Mouse (Mus musculus) ES-E14 (cell line): ENCODE measurements around the gene Lpcat3. TPM values are rescaled to one million over a fixed set of nuclear protein-coding genes. Genes with fewer than 3 reads are reported as not detected.

Source experiments
- DNase-seq: peaks from one replicate; pipeline ENCODE4 v3.0.0-alpha.2; 2013; ENCODE audit warnings: low read depth, low spot score
- H3K27ac ChIP-seq: 2 replicates; pipeline ENCODE4 v1.5.1; 2012; ENCODE audit warnings: low read depth, mild to moderate bottlenecking, low read length, moderate library complexity, mixed read lengths; ENCODE audit not compliant: poor library complexity, insufficient read depth, severe bottlenecking
- H3K36me3 ChIP-seq: 2 replicates; pipeline ENCODE4 v1.6.1; 2012; ENCODE audit warnings: mild to moderate bottlenecking, low read length, moderate library complexity, mixed read lengths; ENCODE audit not compliant: control insufficient read depth, poor library complexity, insufficient read depth, severe bottlenecking
- H3K4me1 ChIP-seq, 2 experiments: fragments of 150-350 bp in 1 of 2; sonication (generic) in 1 of 2; 2 replicates each; pipeline ENCODE4 v1.6.1; 2012; ENCODE audit warnings: low read length in 2 of 2, mild to moderate bottlenecking in 1 of 2, mixed read lengths in 1 of 2; ENCODE audit not compliant: control insufficient read depth in 2 of 2, insufficient read depth in 2 of 2, poor library complexity in 1 of 2
- H3K4me3 ChIP-seq, 2 experiments: fragments of 150-350 bp in 1 of 2; sonication (generic) in 1 of 2; 2 replicates each; pipeline ENCODE4 v1.5.1; 2012; ENCODE audit warnings: low read length in 2 of 2, low read depth in 1 of 2, mild to moderate bottlenecking in 1 of 2, mixed read lengths in 1 of 2; ENCODE audit not compliant: insufficient read depth in 1 of 2, poor library complexity in 1 of 2, severe bottlenecking in 1 of 2
- H3K9ac ChIP-seq: 2 replicates; pipeline ENCODE4 v1.6.1; 2012; ENCODE audit warnings: low read depth, mild to moderate bottlenecking, low read length, mixed read lengths; ENCODE audit not compliant: poor library complexity, insufficient read depth, severe bottlenecking
- H3K9me3 ChIP-seq: fragments of 150-350 bp; sonication (generic); 2 replicates; pipeline ENCODE4 v1.6.1; 2012; ENCODE audit warnings: low read depth, mild to moderate bottlenecking, low read length; ENCODE audit not compliant: control insufficient read depth, insufficient read depth
- CHD2 ChIP-seq: IDR thresholded peaks from 2 replicates; pipeline ENCODE4 v1.6.1; 2014; ENCODE audit warnings: mild to moderate bottlenecking, low read depth, low read length, inconsistent platforms
- HCFC1 ChIP-seq: IDR thresholded peaks from 2 replicates; pipeline ENCODE4 v1.6.1; 2012; ENCODE audit warnings: low read length, inconsistent platforms, borderline replicate concordance; ENCODE audit not compliant: insufficient read depth
- MAFK ChIP-seq: IDR thresholded peaks from 2 replicates; pipeline ENCODE4 v1.6.1; 2014; ENCODE audit warnings: mild to moderate bottlenecking, low read depth, low read length, inconsistent platforms; ENCODE audit not compliant: insufficient read depth
- ZC3H11A ChIP-seq: IDR thresholded peaks from 2 replicates; pipeline ENCODE4 v1.6.1; 2012; ENCODE audit warnings: low read depth, mild to moderate bottlenecking, inconsistent platforms, low read length, borderline replicate concordance
- ZNF384 ChIP-seq: IDR thresholded peaks from 2 replicates; pipeline ENCODE4 v1.6.1; 2012; ENCODE audit warnings: low read depth, low read length, inconsistent platforms
- in situ Hi-C, 2 experiments: fragments of 600-800 bp; cut with MboI; formaldehyde crosslinking; loops; one replicate each; pipeline ENCODE4 v1.15.1; 2025; ENCODE audit warnings: low sequenced_read_pairs in 2 of 2, inconsistent platforms in 1 of 2; ENCODE audit not compliant: unreplicated experiment in 2 of 2
- total RNA-seq: library from RNA; depleted of rRNA; stranded (reverse); fragments of 300-350 nt; gene quantifications from 2 replicates; pipeline ENCODE4 v1.2.3, GENCODE M21; 2012

Gene Lpcat3
- total RNA-seq, 1 experiment = 65.5 TPM

- in situ Hi-C loops = no loop called here
- no peaks in the 10 kb centered on the region; the same call in 1 of the 2 replicates for H3K36me3 ChIP-seq
Observed at GRCm38 (mm10) chr6:124728621-124729020, 65.8 kb downstream of the Lpcat3 start.

GRCm38 (mm10) chr6:124729850-124730705 lies 67.3 kb downstream of the Lpcat3 start:
- no peak for DNase-seq
- no peak overlapping the region for H3K27ac ChIP-seq
- no peak overlapping the region for H3K4me3 ChIP-seq
- H3K4me1 ChIP-seq = peaks cover 0 to 19% of the 10 kb centered on the region in 2 experiments; a peak in 2 of 4 replicates
- H3K9ac ChIP-seq = no peak overlapping the region
- TF ChIP-seq ZNF384 (no peak), HCFC1 (no peak), ZC3H11A (no peak), MAFK (no peak), CHD2 (no peak)
- H3K36me3 ChIP-seq = no peaks in the 10 kb centered on the region; the same call in 1 of the 2 replicates
- in situ Hi-C loops = no loop called here
- no peaks in the 10 kb centered on the region for H3K9me3 ChIP-seq

More at GRCm38 (mm10) chr6:124728621-124729020, 65.8 kb downstream of the Lpcat3 start:
- Histone ChIP-seq H3K27ac (no peak overlapping the region), H3K4me3 (no peak overlapping the region), H3K4me1 (peaks cover 0 to 16% of the 10 kb centered on the region in 2 experiments; a peak in 2 of 4 replicates), H3K9me3 (no peaks in the 10 kb centered on the region), H3K9ac (no peak overlapping the region)
- DNase-seq = no peak
- TF ChIP-seq CHD2 (no peak), ZC3H11A (no peak), HCFC1 (no peak), ZNF384 (no peak), MAFK (no peak)

- Histone ChIP-seq H3K9ac (no peak overlapping the region), H3K9me3 (no peaks in the 10 kb centered on the region), H3K4me3 (no peak overlapping the region), H3K4me1 (peaks cover 0 to 19% of the 10 kb centered on the region in 2 experiments; a peak in 2 of 4 replicates), H3K27ac (no peak overlapping the region), H3K36me3 (no peaks in the 10 kb centered on the region; the same call in 1 of the 2 replicates)
- in situ Hi-C loops = no loop called here
- TF ChIP-seq ZNF384 (no peak), HCFC1 (no peak)
- no peak for DNase-seq
Observed at GRCm38 (mm10) chr6:124731038-124731437, 68.2 kb downstream of the Lpcat3 start.

GRCm38 (mm10) chr6:124732476-124733370 lies 69.9 kb downstream of the Lpcat3 start:
- peaks cover 0 to 19% of the 10 kb centered on the region in 2 experiments; a peak in 2 of 4 replicates for H3K4me1 ChIP-seq
- no peaks in the 10 kb centered on the region for H3K9me3 ChIP-seq
- peak overlapping the region; percentile 45 to 55; a peak in 3 of 4 replicates for H3K4me3 ChIP-seq
- H3K27ac ChIP-seq = peak overlapping the region; percentile 13; the same call in 1 of the 2 replicates
- TF ChIP-seq ZC3H11A = no peak
- peak overlapping the region; percentile 63 for H3K9ac ChIP-seq
- H3K36me3 ChIP-seq = no peaks in the 10 kb centered on the region; the same call in 1 of the 2 replicates
- no peak for DNase-seq
- in situ Hi-C loops = no loop called here
